Mouse (Mus musculus) embryonic stem cell, embryonic (primary cell): ENCODE measurements around the gene Xkr8.

ENCODE experiments used
- CTCF ChIA-PET, 4 experiments: fragments of 300-600 bp in 2 of 4; fragments of 350-600 bp in 2 of 4; sonication (Branson Sonifier 250); formaldehyde crosslinking; loops; one replicate each; lab custom pipeline; 2022; ENCODE audit warnings: inconsistent platforms in 2 of 4; lab: Charles Lee
- POLR2A ChIA-PET, 4 experiments: fragments of 300-600 bp in 2 of 4; fragments of 350-600 bp in 2 of 4; sonication (Branson Sonifier 250); formaldehyde crosslinking; loops; one replicate each; lab custom pipeline; 2022; ENCODE audit warnings: antibody characterized with exemption in 4 of 4, inconsistent platforms in 1 of 4; lab: Charles Lee

Xkr8 gene

DNA sequence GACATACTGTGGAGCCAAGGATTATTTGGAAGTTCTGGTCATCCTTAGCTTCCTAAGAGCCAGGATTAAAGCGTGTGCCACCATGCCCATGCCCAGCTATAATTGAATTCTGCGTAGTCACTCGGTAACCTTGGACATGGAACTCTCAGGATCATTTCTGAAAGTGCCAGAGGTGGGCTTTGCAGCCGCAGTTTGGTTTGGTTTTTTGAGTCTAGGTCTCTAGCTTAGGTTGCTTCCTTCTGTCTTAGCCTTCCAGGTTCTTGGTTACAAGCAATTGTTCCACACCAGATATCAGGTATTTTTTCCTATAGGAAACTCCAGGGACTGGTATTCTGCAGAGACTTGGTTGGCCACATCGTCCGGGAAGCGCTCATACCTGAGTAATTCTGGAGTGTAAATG, 19.2 kb downstream of the Xkr8 start:
- ChIA-PET POLR2A (interaction anchor here in 2 of 4 experiments (0.7 to 1.2 kb wide), 5 partner anchors 8 to 24 kb away, joined by 3 to 5 read pairs (median 4); no protein-coding TSS in a partner anchor), CTCF (interaction anchor here in 3 of 4 experiments (0.5 to 1.7 kb wide), 5 partner anchors 9 to 198 kb away, joined by 3 to 6 read pairs (median 3); no protein-coding TSS in a partner anchor)

DNA sequence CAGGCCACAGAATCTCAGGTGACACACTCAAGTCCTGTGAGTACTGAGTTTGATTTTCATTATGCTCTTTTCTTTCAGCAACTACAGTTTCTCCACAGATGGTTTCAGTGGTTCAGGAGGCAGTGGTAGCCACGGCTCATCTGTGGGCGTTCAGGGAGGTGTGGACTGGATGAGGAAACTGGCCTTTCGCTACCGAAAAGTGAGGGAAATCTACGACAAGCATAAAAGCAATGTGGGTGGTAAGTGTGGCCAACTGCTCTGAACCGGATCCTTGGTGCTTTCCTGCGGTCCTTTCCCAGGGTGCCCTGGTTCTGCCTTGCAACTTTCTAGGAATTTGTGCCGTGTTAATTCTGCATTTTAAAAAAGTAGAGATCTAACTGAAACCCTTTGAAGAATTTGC, 25.5 kb downstream of the Xkr8 start:
- POLR2A ChIA-PET, result interaction anchor here in 2 of 4 experiments (0.6 to 1.4 kb wide), 5 partner anchors 17 to 430 kb away, joined by 3 to 4 read pairs (median 3); no protein-coding TSS in a partner anchor
- CTCF ChIA-PET, result interaction anchor here in 1 of 4 experiments (0.6 to 0.7 kb wide), 2 partner anchors 101 to 349 kb away, joined by 4 to 5 read pairs; no protein-coding TSS in a partner anchor

DNA sequence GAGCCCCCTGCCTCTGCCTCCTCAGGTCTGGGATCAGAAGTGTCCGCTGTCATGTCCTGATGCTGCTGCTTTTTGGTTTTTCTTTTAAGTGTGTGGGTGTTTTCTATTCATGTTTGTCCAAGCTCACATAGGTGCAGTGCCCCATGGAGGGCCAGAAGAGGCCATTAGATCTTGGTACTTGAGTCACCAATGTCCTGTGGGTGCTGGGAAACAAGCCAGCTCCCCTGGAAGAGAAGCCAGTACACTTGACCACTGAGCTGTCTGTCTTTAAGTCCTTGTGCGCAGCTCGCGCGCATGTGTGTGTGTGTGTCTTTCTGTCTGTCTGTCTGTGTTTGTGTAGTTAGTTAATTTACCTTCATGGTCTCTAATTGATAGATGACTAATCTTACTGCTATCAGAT, 30.3 kb downstream of the Xkr8 start:
- POLR2A ChIA-PET, result interaction anchor here in 1 of 4 experiments (0.5 to 1.3 kb wide), 4 partner anchors 12 to 507 kb away, joined by 3 to 4 read pairs (median 3); no protein-coding TSS in a partner anchor

DNA sequence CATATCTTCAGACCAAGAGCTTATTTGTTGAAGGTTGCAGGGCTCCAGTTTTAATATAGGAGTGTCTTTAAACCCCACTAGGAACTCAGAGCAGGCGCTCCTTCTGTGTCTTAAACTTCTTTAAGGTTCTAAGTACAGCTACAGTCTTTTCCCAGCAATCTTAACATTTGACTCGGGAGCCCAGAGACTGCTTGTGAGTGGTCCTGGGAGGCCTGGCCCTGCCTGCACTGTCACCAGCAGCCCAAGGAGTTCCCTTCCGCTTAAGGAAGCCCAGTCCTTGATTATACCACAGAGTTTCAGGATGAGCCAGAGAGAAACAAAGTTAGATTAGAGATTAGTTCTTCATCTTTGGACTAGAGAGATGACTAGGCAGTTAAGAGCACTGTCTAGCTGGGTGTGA, 39.0 kb downstream of the Xkr8 start:
- CTCF ChIA-PET, result no interaction called here
- POLR2A ChIA-PET, result no interaction called here

More for the DNA sequence above, 30.3 kb downstream of the Xkr8 start:
- CTCF ChIA-PET, result no interaction called here

DNA sequence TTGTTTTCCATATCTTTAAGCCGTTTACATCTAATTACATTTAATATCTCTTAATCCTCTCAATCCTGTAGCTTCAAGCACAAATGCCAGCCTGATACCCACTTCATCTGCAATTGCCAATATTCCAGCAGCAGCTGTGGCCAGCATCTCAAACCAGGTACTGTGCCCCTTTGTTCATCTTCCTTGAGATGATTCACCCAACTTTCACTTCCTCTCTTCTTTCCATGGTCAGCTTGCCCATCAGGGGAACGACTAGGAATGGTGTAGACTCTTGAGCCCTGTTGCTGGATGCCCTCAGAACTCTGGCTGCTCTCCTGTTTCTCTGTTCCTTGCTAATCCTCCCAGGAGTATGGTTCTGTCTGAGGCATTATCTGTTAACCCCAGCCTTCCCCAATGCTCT, 42.7 kb downstream of the Xkr8 start:
- ChIA-PET POLR2A (interaction anchor here in 2 of 4 experiments (0.9 to 1.3 kb wide), 3 partner anchors 10 to 15 kb away, joined by 3 to 5 read pairs (median 3); no protein-coding TSS in a partner anchor), CTCF (no interaction called here)

DNA sequence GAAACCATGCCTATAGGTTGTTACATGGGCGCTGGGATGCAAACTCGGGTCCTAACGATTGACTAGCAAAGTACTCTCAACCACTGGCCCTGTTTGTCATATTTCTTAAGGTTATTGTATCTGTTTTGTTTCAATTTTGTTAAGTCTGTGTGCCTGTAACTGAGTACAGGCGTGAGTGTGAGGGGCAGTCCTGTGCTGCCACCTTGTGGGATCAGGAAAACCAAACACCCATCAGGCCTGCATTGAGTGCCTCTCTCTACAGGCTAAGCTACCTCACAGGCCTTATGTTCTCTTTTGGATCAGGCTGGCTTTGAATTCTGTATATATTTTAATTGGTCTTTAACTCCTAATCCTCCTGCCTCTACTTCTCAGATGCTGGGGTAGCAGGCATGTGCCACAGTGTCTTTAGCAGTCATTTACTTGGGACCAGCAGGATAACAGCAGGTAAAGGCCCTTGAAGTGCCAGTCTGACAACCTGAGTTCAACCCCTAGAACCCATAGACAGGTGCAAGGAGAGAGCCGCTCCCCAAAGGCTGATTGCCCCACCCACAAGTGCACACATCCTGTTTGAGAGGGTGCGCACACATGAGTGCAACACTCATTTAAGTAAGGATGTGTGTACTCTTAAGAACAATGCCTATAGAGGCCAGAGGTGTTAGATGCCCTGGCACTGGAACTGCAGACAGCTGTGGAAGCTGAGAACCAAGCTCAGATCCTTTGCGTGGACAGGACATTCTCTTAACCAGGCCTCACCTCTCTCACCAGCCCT, 55.4 kb downstream of the Xkr8 start:
- POLR2A ChIA-PET, result interaction anchor here in 3 of 4 experiments (0.6 to 2.4 kb wide), 7 partner anchors 8 to 185 kb away, joined by 3 to 7 read pairs (median 4); no protein-coding TSS in a partner anchor
- CTCF ChIA-PET, result interaction anchor here (0.6 to 1.6 kb wide), 11 partner anchors 9 to 133 kb away, joined by 3 to 6 read pairs (median 3); no protein-coding TSS in a partner anchor
